Mouse (Mus musculus) naive thymus-derived CD4-positive, alpha-beta T cell, adult 2 months (primary cell): Measurements from ENCODE around the gene Adap1.

Experiments used
- DNase-seq: peaks from one replicate; pipeline ENCODE4 v3.0.0-alpha.2; 2011; ENCODE audit warnings: low read depth

Adap1 gene

DNA sequence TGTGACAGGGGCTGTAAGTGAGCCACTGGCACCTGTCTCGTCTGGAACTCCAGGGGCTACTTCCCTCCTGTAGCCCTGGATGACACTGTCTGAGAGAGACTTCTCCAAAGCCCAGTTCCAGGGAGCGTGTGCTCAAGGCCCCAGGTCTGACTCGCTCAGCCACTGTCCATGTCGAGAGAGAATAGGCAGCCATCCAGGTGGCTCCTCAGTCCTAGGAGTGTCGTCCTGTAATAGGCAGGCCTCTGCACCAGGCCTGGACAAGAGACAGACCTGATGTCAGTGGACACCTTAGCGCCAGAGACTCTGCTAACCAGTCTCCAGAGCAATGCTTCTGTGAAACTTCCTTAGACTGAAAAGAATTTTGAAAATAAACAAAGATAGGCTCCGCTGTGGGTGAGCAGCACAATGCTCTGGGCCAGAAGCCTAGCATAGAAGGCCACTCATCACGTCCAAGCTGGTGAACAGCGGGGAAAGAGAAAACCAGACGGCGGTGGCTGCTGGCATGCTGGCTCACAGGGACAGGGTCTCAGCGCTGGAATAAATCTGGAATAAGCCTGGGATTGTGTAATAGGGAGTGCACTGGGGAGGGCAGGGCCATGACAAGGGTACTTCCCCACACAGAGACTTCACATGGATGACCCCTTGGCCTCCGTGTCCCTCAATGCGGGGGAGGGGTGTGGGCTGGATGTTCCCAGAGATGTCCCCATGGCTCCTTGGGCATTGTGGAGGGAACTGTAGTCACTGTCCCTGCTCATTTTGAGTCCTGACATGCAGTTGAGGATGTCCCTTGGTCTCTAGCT lies 39.1 kb downstream of the Adap1 start:
- DNase-seq = no peak

- no peak for DNase-seq
Observed at GRCm38 (mm10) chr5:139285383-139286067, 39.9 kb downstream of the Adap1 start.

- no peak for DNase-seq
Observed at GRCm38 (mm10) chr5:139283460-139284180, 41.8 kb downstream of the Adap1 start.

GRCm38 (mm10) chr5:139282191-139282590 lies 43.2 kb downstream of the Adap1 start:
- peak; percentile 85 for DNase-seq

DNA sequence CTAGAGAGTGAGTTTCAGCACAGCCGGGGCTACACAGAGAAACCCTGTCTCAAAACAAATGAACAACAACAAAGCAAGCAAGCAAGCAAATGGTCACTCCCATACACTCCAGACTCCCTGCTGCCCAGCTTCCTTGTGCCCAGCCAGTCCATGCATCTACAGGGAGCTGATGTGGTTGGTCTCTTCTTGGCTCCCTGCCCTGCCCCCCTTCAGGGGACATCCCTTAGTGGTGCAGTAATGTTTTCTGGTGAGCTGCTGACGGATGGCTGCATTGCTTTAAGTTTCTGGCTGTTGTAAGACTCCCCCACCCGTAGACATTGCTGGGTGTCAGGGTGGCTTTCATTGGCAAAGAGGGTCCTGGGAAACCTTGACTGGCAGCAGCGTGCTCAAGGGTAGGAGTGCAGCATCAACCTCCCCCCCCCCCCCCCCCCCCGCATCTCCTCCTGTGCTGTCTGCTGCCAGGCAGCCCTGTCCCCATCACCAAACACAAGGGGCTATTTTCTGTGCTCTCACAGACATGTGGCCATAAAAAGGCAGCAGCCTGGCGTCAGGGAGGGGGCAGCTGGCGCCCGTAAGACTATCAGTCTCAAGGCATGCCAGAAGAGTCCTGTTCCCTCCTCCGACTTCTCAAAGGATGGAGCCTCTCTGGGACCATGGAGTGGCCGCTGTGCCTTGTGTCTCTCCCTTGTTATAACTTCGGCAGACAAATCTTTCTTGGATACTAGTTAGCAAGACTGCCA lies 43.9 kb downstream of the Adap1 start:
- no peak for DNase-seq

DNA sequence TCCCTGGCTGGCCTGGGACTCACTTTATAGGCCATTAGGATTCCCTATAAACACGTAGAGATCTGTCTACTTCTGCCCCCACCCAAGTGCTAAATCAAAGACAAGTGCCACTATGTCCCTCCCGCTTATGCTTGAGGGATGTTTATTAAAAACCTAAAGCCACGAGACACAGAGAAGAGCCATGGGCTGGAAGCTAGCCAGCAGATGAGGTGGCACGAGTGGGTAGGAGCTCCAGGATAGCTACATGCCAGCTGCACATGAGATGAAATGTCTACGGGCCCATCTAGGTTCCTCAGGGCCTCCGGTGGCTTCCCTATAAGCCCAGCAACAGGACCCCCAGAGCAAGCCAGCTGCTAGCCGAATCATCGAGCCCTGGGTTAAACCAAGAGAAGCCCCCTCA lies 48.1 kb downstream of the Adap1 start:
- no peak for DNase-seq

GRCm38 (mm10) chr5:139271994-139272554 lies 53.3 kb downstream of the Adap1 start:
- DNase-seq = no peak

DNA sequence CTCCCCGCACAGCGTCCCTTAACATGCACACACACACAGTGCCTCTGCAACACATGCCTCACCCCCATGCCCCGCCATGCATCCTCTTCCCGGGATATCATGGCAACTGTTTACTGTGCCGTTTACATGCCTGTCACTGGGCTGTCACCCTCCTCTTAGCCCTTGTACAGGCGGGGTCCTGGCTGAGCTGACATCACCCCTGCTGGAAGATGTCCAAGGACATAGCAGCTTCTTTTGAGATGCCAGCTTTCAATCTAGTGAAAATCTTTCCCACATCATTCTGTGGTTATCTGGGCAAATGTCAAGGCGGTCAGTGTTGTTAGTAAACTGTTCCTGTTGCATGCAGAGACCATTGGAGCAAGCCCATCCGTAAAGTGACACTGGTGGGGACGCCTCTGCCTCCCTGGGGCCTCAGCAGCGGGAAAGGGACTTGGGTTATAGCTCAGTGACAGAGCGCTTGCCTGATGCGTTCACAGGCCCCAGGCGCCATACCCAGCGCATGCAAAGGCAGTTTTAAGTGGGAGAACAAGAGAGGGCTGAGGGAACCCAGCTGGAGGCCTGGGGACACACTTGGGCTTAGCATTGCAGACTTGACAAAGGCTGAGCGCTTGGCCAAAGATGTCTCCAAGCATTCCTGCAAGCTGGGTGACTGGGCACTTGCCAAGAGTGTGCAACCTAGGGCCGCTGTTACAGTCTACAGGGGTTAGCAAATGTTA lies 54.5 kb downstream of the Adap1 start:
- DNase-seq = no peak

GRCm38 (mm10) chr5:139267661-139268060 lies 57.8 kb downstream of the Adap1 start:
- DNase-seq = no peak

GRCm38 (mm10) chr5:139261403-139261802 lies 64.0 kb downstream of the Adap1 start:
- DNase-seq = no peak

DNA sequence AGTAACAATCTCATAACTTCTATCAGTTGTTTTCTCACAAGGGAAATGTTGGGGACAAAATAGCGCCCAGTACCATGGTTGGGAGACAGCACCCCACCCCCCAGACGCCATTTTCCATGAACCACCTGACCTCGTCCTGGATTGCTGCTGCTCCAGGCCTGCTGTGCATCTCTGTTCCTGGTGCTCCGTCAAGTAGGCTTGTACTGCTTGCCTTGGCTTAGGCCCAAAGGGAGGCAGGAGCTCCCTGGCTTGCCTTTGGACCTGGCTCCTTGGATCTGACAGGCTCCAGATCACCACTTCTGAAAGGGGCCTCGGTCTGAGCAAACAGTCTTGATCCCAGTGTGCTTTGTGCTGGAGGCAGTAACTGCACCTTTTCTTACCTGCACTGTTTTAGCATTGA lies 65.6 kb downstream of the Adap1 start:
- DNase-seq = no peak

DNA sequence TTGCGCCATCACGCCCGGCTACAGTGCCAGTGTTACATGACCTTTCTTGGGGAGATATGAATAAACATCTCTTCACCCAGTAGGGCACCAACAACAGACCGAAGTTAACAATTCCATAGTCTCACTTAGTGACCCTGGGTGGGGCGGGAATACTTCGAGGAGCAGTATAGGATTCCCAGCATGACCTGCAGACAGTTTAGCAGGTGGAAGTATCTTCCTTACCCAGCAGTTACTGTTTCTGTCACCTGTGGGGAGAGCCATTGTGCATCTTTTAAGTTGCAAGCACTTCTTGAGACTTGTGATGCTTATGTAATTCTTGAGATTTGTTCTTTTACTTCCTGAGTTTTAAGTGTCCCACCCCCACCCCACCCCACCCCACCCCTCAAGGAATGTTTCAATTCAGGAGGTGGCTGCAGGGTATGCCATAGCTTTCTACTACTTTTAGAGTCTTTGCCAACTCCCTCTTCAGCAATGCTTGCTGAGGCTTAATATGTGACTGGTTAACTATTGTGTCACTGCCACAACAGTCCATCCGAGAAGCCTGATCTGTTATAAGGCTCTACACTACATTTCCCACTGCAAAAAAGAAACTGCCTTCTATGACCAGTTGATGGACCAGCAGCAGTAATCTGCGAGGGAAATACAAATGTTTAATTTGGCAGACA lies 66.9 kb downstream of the Adap1 start:
- no peak for DNase-seq

DNA sequence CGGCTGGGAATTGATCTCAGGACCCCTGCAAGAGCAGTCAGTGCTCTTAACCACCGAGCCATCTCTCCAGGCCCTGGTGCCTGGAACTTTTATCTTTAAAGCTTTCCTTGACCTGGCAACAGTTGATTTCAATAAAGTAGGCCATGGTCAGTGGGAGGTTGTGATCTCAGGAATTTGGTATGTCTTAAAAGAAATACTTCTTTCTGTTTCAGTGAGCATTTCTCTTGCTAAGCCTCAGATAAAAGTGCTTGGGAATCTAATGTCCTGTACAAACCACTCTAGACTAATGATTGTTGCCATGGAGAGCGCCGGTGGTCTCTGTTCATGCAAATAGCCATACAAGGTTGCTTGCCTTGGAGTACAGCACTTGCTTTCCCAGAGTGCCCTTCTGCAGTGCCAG lies 67.6 kb downstream of the Adap1 start:
- no peak for DNase-seq

DNA sequence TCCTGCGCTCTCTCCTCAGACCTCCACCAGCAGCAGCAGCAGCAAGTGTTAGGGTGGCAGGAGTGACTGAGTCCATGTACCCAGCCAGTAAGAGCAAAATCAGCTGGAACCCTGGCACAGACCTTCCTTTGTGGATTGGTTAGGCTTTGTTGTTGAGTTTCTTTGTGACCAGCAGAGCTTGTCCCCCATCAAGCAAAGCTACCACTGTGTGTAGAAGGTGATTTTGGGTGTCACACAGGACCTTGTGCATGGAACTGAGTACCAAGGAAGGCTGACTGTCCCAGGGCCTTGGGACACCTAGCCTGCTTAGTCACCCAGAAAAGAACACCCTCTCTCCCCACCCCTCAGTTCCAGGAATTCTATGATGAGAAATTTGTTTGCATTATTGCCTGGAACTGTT lies 68.2 kb downstream of the Adap1 start:
- DNase-seq = no peak

- no peak for DNase-seq
Observed at GRCm38 (mm10) chr5:139256211-139256765, 69.1 kb downstream of the Adap1 start.

- DNase-seq = no peak
Observed at GRCm38 (mm10) chr5:139255777-139256176, 69.6 kb downstream of the Adap1 start.

- DNase-seq = no peak
Observed at GRCm38 (mm10) chr5:139254938-139255337, 70.5 kb downstream of the Adap1 start.

GRCm38 (mm10) chr5:139253301-139253741 lies 72.1 kb downstream of the Adap1 start:
- DNase-seq = peak; percentile 66

DNA sequence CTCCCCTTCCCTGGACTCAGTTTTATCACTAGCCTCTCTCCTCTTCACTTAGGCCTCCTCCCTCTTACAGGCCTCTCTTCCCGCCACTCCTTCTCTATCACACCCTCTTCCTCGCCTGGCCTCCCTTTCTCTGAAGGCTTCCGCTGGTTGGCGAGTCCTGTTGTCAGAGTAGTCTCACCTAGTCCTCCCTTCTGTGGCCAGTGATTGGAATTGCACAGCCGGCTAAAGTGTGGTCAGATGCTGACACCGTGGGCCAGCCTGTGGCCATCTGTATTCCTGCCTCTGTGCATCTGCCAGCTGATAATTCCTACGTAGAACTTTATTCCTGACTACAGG lies 72.5 kb downstream of the Adap1 start:
- no peak for DNase-seq
